Mouse (Mus musculus) stomach, embryonic 16.5 days (tissue): Measurements from ENCODE around the gene Acot7. TPM values are rescaled to one million over a fixed set of nuclear protein-coding genes. Genes with fewer than 3 reads are reported as not detected.
A peak's percentile ranks its signal among the peaks of the same experiment; 100 is the strongest.

ENCODE experiments used
- ATAC-seq: fragments of 200-750 bp; cut with Nextera tagmentation; 2 replicates; pipeline ENCODE4 v1.8.0; 2017; ENCODE audit warnings: moderate number of reproducible peaks, moderate TSS enrichment; ENCODE audit not compliant: insufficient read depth, low FRiP score
- H3K27ac ChIP-seq: fragments of 300-500 bp; sonication (generic); 2 replicates; pipeline ENCODE4 v1.5.1; 2014; ENCODE audit warnings: low read length
- H3K27me3 ChIP-seq: fragments of 300-500 bp; sonication (generic); 2 replicates; pipeline ENCODE4 v1.6.1; 2014; ENCODE audit warnings: low read length, control low read depth, mixed read lengths; ENCODE audit not compliant: control insufficient read depth, insufficient read depth
- H3K36me3 ChIP-seq: fragments of 300-500 bp; sonication (generic); 2 replicates; pipeline ENCODE4 v1.6.1; 2014; ENCODE audit warnings: low read length; ENCODE audit not compliant: control insufficient read depth, insufficient read depth
- H3K4me1 ChIP-seq: fragments of 300-500 bp; sonication (generic); 2 replicates; pipeline ENCODE4 v1.6.1; 2014; ENCODE audit warnings: low read length, control low read depth, mixed read lengths; ENCODE audit not compliant: control insufficient read depth, insufficient read depth
- H3K4me2 ChIP-seq: fragments of 300-500 bp; sonication (generic); 2 replicates; pipeline ENCODE4 v1.6.1; 2014; ENCODE audit warnings: low read depth, low read length, mixed read lengths
- H3K4me3 ChIP-seq: fragments of 300-500 bp; sonication (generic); replicated peaks from 2 replicates; pipeline ENCODE4 v1.5.1; 2014; ENCODE audit warnings: mild to moderate bottlenecking, low read length
- H3K9ac ChIP-seq: fragments of 300-500 bp; sonication (generic); 2 replicates; pipeline ENCODE4 v1.6.1; 2014; ENCODE audit warnings: low read length
- H3K9me3 ChIP-seq: fragments of 300-500 bp; sonication (generic); replicated peaks from 2 replicates; pipeline ENCODE4 v1.6.1; 2016; ENCODE audit warnings: low read length, control low read depth; ENCODE audit not compliant: control insufficient read depth
- WGBS: fragments of 180-500 bp; shearing (Covaris S2); extraction: QIAGEN DNeasy Blood & Tissue Kit; methylation state at CpG from one replicate; pipeline ENCODE4 v1.1.7; 2014; 5-methylcytosine and 5-hydroxymethylcytosine counted together
- polyA plus RNA-seq: library from polyadenylated mRNA; unstranded; fragments of >200 nt; fragmentation: Nextera tagmentation; extraction: Ambion mirVana; gene quantifications from 2 replicates; pipeline ENCODE4 v1.2.1, GENCODE M21; 2015

Gene Acot7
- polyA plus RNA-seq, 1 experiment from 2014 or later = 57.3 TPM

DNA sequence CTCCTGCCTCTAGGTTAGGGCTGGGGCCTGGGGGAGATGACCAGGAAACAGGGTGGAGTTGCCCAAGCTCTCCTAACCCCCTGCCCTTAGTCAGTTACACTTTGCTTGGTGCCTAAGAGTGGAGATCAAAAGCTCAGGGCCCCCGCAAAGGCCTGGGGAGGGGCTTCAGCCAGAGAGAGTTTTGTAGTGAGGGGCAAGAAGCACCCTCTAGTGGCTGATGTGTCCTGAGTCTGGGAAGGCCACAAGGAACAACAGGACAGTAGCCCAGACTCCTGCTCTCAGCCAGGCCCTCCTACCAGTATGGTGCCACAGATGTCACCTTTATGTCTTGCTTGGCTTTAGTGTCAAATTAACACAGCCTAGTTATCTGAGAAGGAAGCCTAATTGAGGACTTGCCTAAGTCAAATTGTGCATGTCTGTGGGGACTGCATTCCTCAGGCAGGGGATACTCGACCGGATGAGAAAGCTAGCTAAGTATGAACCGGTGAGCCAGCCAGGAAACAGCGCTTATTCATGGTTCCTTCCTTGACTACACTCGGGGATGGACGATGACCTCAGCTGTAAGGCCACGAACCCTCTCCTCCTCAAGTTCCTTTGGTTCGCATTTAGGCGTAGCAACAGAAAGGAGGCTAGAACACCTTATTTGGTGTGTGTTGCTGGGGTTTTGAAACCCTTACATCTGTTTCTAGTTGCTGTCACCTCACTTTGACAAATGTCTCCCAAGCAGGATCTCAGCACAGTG, 116.4 kb downstream of the Acot7 start:
- 51% methylated on average over 10 of the region's 10 CpGs for WGBS
- H3K27ac ChIP-seq = no peak overlapping the region
- no peak for ATAC-seq

GRCm38 (mm10) chr4:152295916-152296315, 118.0 kb downstream of the Acot7 start:
- 38% methylated on average over 4 of the region's 4 CpGs for WGBS
- no peaks in the 10 kb centered on the region for H3K9me3 ChIP-seq
- no peaks in the 10 kb centered on the region for H3K36me3 ChIP-seq
- H3K9ac ChIP-seq = no peak overlapping the region
- H3K27ac ChIP-seq = peak overlapping the region; percentile 31; the same call in 1 of the 2 replicates
- H3K27me3 ChIP-seq = peaks cover 22% of the 10 kb centered on the region
- peaks cover 25% of the 10 kb centered on the region for H3K4me1 ChIP-seq
- ATAC-seq = no peak
- no peak overlapping the region for H3K4me2 ChIP-seq
- H3K4me3 ChIP-seq = no peak overlapping the region

More for the DNA sequence above, 116.4 kb downstream of the Acot7 start:
- Histone ChIP-seq H3K4me1 (peaks cover 35% of the 10 kb centered on the region), H3K36me3 (no peaks in the 10 kb centered on the region), H3K4me3 (no peak overlapping the region), H3K4me2 (no peak overlapping the region), H3K9me3 (no peaks in the 10 kb centered on the region), H3K27me3 (peaks cover 36% of the 10 kb centered on the region), H3K9ac (no peak overlapping the region)

- H3K36me3 ChIP-seq = no peaks in the 10 kb centered on the region
- H3K4me3 ChIP-seq = peak overlapping the region; percentile 94
- peaks cover 17% of the 10 kb centered on the region for H3K27me3 ChIP-seq
- H3K9ac ChIP-seq = peak overlapping the region; percentile 73
- ATAC-seq = no peak
- no peaks in the 10 kb centered on the region for H3K9me3 ChIP-seq
- peaks cover 25% of the 10 kb centered on the region for H3K4me1 ChIP-seq
- 10% methylated on average over 8 of the region's 8 CpGs for WGBS
- H3K4me2 ChIP-seq = peak overlapping the region; percentile 59
- H3K27ac ChIP-seq = peak overlapping the region; percentile 78
Observed at GRCm38 (mm10) chr4:152296371-152296770, 118.4 kb downstream of the Acot7 start.

GRCm38 (mm10) chr4:152296874-152297861, 119.2 kb downstream of the Acot7 start, which contains the start of gene Icmt:
Icmt (plus strand) TSS chr4:152297227.
- peak; percentile 97 for ATAC-seq
- Histone ChIP-seq H3K27me3 (peaks cover 9% of the 10 kb centered on the region), H3K9ac (peak within 1 kb of the TSS; percentile 97), H3K27ac (peak within 1 kb of the TSS; percentile 78), H3K4me2 (peak within 1 kb of the TSS; percentile 94), H3K4me1 (peaks cover 24% of the 10 kb centered on the region), H3K4me3 (peak within 1 kb of the TSS; percentile 94), H3K9me3 (no peaks in the 10 kb centered on the region), H3K36me3 (no peaks in the 10 kb centered on the region)
- under 1% methylated on average over 118 of the region's 119 CpGs for WGBS

GRCm38 (mm10) chr4:152298836-152299235, 120.9 kb downstream of the Acot7 start:
- Histone ChIP-seq H3K27ac (no peak overlapping the region), H3K4me2 (0 out of 2 replicates have a peak overlapping the region, but pooled peaks have one; percentile 94), H3K9ac (peak overlapping the region; percentile 20; the same call in 1 of the 2 replicates), H3K4me1 (peaks cover 17% of the 10 kb centered on the region), H3K36me3 (0 out of 2 replicates have a peak, but pooled peaks cover 3% of the 10 kb centered on the region), H3K4me3 (no peak overlapping the region), H3K9me3 (no peaks in the 10 kb centered on the region), H3K27me3 (no peaks in the 10 kb centered on the region)
- WGBS = 83% methylated on average over 14 of the region's 14 CpGs
- no peak for ATAC-seq

- no peak for ATAC-seq
- Histone ChIP-seq H3K4me1 (peaks cover 17% of the 10 kb centered on the region), H3K27ac (no peak overlapping the region), H3K9me3 (no peaks in the 10 kb centered on the region), H3K9ac (no peak overlapping the region), H3K4me2 (no peak overlapping the region), H3K27me3 (no peaks in the 10 kb centered on the region), H3K36me3 (0 out of 2 replicates have a peak, but pooled peaks cover 3% of the 10 kb centered on the region), H3K4me3 (no peak overlapping the region)
- whole genome bisulfite sequencing = 87% methylated on average over 8 of the region's 8 CpGs
Observed at GRCm38 (mm10) chr4:152300375-152300774, 122.4 kb downstream of the Acot7 start.

DNA sequence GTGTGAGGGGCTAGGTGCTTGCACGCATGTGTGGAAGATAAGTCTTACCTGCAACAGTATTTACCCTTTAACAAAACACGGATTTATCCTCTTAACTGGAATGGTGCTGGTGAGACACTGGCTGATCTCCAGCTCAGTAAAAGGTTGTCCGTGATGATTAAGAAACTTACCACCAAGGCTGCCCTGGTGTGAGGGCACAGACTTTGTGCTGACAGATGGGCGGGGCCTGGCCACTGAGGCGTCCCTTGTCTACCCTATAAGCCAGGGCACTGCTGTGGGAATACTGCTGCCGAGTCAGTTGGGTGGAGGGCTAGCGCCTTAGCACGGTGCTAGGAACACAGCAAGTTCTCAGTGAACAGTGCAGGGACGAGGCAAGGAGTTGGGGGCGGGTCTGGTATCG, 124.1 kb downstream of the Acot7 start:
- H3K27me3 ChIP-seq = no peaks in the 10 kb centered on the region
- WGBS = 77% methylated on average over 11 of the region's 11 CpGs
- H3K9me3 ChIP-seq = no peaks in the 10 kb centered on the region
- no peak overlapping the region for H3K4me2 ChIP-seq
- H3K4me3 ChIP-seq = no peak overlapping the region
- 0 out of 2 replicates have a peak, but pooled peaks cover 3% of the 10 kb centered on the region for H3K36me3 ChIP-seq
- no peak overlapping the region for H3K27ac ChIP-seq
- H3K4me1 ChIP-seq = peaks cover 13% of the 10 kb centered on the region
- ATAC-seq = no peak
- no peak overlapping the region for H3K9ac ChIP-seq

GRCm38 (mm10) chr4:152303172-152303571, 125.2 kb downstream of the Acot7 start:
- H3K9ac ChIP-seq = no peak overlapping the region
- H3K27ac ChIP-seq = no peak overlapping the region
- peaks cover 9% of the 10 kb centered on the region; the same call in 1 of the 2 replicates for H3K4me1 ChIP-seq
- no peaks in the 10 kb centered on the region for H3K9me3 ChIP-seq
- H3K4me3 ChIP-seq = no peak overlapping the region
- H3K27me3 ChIP-seq = no peaks in the 10 kb centered on the region
- no peak for ATAC-seq
- H3K36me3 ChIP-seq = 0 out of 2 replicates have a peak, but pooled peaks cover 3% of the 10 kb centered on the region
- WGBS = 88% methylated on average over 10 of the region's 10 CpGs
- no peak overlapping the region for H3K4me2 ChIP-seq
